Mouse (Mus musculus) large intestine, adult 2 months (tissue): Measurements from ENCODE around the gene Tmprss9. TPM values are rescaled to one million over a fixed set of nuclear protein-coding genes. Genes with fewer than 3 reads are reported as not detected.
A peak's percentile ranks its signal among the peaks of the same experiment; 100 is the strongest.

ENCODE experiments used
- DNase-seq: peaks from one replicate; pipeline ENCODE4 v3.0.0-alpha.2; 2012; ENCODE audit warnings: low read depth, low spot score
- WGBS: fragments of 180-500 bp; shearing (Covaris S2); methylation state at CpG from one replicate; pipeline ENCODE4 v1.1.7; 2018; 5-methylcytosine and 5-hydroxymethylcytosine counted together
- polyA plus RNA-seq: library from polyadenylated mRNA; depleted of rRNA; stranded (reverse); fragments of >200 nt; gene quantifications from 2 replicates; pipeline ENCODE4 v1.2.3, GENCODE M21; 2012

Tmprss9 gene
- polyA plus RNA-seq, 1 experiment = 0.21 TPM

DNA sequence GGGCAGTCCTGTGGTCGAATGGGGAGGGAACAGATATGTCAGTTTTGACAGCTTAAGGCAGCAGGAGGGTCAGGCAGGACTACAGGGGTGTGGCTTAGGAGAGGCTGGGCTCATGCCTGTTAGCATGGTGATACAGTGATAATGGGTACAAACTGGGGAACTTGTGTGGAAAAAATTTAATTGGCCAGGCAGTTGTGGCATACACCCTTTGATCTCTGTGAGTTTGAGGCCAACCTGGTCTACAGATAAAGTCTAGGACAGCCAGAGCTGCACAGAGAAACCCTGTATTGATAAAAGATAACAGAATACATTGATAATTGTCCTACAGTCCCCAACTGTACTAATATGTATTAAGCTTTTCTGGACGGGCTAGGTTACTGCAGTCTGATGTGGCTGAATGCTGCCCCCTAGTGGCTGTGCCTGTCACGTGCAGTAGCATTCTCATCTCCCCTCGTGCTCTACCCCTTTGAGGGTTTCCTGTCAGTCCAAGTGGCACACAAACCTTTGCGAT, 8.5 kb downstream of the Tmprss9 start:
- 15% methylated on average over 5 of the region's 5 CpGs for WGBS
- DNase-seq = no peak

DNA sequence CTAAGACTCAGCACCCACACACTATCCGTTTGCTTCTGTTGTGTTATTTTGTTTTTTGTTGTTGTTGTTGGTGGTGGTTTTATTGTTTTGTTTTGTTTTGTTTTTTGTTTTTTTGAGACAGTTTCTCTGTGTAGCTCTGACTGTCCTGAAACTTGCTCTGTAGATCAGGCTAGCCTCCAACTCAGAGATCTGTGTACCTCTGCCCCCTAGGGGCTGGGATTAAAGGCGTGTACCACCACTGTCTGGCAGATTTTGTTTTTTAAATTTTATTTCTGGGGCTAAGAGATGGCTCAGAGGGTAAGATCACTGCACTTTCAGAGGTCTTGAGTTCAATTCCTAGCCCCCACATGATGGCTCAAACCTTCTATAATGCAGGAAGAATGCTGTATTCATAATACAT, 9.3 kb downstream of the Tmprss9 start:
- WGBS = 62% methylated on average over 2 of the region's 2 CpGs
- no peak for DNase-seq

DNA sequence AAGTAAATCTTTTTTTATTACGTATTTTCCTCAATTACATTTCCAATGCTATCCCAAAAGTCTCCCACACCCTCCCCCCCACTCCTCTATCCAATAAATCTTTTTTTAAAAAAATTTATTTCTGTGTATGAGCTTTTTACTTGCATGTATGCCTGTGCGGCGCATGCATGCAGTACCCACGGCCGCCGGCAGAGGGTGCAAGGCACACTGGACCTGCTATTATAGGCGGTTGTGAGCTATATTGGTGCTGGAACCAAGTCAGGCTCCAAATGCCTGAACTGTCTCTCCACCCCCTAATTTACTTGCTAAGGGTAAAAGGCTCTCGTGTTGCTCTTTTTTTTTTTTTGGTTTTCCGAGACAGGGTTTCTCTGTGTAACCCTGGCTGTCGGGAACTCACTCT, 9.7 kb downstream of the Tmprss9 start:
- no peak for DNase-seq
- 20% methylated on average over 10 of the region's 10 CpGs for WGBS

DNA sequence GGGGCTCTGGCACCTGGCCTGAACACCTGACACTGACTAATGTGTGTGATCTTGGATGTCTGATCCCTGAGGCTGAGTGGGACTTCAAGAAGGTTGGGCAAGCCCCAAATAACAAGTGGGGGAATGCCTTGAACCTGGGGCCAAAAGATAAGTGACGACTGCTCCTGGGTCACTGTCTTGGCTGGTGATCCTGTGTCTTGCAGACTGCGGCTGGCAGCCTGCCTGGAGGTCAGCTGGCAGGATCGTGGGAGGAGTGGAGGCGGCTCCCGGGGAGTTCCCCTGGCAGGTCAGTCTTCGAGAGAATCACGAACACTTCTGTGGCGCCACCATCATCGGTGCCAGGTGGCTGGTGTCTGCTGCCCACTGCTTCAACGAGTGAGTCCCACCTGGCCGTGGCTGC, 15.5 kb downstream of the Tmprss9 start:
- DNase-seq = no peak
- 18% methylated on average over 11 of the region's 11 CpGs for whole genome bisulfite sequencing

DNA sequence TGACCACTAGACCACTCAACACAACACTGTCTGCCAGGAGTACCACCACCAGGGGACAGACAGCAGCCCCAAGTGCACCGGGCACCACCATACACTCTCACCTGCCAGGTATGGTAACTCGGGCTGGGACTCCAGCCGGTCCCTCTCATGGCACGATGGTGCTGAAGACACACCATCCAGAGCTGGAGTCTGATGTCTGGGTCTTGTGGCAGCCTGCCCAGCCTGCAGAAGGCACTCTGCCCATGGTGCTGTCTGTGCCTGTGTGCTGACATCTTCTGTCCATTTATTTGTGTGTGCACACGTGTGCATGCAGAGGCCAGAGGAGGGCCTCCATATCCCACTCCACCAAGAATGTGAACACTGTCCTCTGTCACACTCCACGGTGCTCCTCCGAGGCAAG, 23.5 kb downstream of the Tmprss9 start:
- DNase-seq = no peak

DNA sequence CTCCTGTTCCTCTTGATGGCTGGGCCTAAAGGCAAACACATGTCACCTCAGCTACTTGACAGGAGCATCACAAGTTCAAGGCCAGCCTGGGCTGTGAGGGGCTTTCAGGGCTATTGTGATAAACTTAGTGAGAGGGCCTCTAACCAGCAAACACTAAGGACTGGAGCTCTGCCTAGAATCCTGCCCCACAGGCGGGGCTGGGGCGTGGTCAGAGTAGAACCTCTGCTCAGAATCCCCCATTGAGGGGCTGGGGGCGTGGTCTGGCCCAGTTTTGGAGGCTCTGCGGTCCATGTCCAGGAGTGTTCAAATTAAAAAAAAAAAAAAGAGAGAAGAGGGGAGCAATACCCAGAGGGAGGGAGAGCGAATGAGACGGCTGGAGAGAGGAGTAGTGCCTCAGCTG, 24.0 kb downstream of the Tmprss9 start:
- 72% methylated on average over 6 of the region's 6 CpGs for WGBS
- no peak for DNase-seq

More for the DNA sequence above, 23.5 kb downstream of the Tmprss9 start:
- 76% methylated on average over 7 of the region's 7 CpGs for WGBS

DNA sequence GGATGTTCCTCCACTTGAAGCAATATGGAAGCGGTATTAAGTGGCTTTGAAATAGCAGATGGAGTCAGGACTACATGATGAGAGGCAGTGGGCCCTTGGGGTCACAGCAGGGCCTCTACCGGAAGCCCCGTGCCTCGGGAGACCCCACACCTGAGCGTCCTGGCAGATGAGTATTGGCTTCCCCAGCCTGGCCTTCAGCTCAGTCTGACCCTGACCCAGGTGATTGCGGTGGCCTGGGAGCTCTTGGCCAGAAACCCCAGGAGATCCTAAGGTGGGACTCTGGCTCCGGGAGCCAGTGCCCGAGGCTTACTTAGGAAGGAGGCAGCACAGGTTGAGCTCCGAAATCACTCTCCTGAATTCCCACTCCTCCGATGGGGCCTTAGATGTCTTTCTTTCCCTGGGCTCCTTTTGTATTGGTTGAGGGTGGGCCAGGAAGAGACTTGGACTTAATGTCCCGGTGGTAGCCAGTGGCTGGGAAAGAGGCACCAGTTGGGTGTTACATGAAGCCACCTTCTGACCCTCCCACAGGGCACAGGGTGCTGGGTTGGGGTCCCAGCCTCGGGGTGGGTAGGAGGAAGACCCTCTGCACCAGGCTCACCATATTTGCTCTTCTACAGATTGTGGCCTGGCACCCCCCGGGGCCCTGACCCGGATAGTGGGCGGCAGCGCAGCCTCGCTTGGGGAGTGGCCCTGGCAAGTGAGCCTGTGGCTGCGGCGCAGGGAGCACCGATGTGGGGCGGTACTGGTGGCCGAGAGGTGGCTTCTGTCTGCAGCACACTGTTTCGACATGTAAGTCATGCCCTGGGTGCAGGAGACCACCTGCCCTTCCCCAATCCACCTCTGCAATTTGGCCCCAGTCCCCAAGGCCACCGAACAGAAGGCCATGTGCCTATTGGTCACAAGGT, 25.2 kb downstream of the Tmprss9 start:
- 73% methylated on average over 24 of the region's 24 CpGs for WGBS

DNA sequence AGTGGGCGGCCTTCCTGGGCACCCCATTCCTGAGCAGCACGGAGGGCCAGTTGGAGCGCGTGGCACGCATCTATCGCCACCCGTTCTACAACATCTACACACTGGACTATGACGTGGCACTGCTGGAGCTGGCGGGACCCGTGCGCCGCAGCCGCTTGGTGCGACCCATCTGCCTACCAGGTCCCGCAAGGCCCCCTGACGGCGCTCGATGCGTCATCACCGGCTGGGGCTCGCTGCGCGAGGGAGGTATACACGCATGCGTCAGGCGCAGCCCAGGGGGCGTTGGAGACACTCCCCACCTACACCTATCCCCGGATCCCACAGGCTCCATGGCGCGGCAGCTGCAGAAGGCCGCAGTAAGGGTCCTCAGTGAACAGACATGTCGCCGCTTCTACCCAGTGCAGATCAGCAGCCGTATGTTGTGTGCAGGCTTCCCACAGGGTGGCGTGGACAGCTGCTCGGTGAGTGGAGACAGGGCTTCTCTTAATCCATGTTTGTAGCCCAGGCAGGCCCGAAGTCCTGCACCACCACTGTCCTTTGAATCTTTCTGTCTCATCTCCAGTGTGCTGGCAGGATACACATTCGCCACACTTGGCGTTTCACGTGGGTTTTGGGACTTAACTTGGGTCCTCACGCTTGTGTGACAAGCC, 26.3 kb downstream of the Tmprss9 start:
- WGBS = 70% methylated on average over 41 of the region's 41 CpGs
- no peak for DNase-seq

More for the DNA sequence above, 25.2 kb downstream of the Tmprss9 start:
- DNase-seq = no peak

DNA sequence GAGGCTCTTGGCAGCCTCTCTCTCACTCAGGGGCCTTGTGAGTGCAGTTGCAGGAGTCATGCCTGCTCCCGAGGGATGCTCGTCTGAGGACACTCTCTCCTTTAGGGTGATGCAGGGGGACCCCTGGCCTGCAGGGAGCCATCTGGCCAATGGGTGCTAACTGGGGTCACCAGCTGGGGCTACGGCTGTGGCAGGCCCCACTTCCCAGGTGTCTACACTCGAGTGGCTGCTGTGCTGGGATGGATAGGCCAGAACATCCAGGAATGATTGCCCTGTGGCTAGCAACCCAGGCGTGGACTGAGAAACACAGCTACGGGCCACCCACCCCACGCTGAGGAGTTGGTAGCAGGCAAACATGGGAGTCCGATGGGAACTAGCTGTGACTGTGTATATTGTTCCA, 27.4 kb downstream of the Tmprss9 start:
- WGBS = 81% methylated on average over 8 of the region's 8 CpGs
- DNase-seq = no peak

DNA sequence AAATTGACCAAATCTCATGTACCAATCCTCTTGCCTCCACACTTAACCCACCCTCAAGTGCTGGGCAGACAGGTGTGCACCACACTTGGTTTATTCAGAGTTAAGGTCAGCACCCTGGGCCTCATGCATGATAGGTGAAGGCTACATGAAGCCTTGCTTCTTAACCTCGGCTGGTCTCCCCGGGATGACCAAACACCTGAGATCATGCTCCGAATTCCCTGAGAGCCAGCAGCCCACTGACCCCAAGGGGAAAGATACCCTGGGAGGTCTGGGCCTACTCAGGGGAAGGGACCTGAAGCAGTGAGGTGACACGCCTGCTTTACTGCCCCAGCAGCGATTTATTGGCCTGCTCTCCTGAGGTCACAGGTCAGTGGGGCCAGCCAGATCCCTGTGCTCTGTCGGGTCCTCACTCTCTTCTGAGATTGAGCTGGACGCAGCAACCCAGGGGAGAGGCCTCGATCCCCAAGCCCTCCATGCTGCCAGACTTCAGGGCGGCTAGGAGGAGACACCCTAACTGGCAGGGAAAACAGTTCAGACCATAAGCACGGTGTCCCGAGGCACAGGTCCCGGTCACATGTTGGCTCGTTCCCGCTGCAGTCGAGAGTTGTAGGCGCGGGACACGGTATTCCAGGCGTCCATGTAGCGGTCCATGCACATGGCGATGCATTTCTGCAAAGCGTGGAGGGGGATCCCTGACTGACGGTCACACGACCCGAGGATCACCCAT, 28.1 kb downstream of the Tmprss9 start:
- DNase-seq = no peak
- WGBS = 9% methylated on average over 25 of the region's 25 CpGs

DNA sequence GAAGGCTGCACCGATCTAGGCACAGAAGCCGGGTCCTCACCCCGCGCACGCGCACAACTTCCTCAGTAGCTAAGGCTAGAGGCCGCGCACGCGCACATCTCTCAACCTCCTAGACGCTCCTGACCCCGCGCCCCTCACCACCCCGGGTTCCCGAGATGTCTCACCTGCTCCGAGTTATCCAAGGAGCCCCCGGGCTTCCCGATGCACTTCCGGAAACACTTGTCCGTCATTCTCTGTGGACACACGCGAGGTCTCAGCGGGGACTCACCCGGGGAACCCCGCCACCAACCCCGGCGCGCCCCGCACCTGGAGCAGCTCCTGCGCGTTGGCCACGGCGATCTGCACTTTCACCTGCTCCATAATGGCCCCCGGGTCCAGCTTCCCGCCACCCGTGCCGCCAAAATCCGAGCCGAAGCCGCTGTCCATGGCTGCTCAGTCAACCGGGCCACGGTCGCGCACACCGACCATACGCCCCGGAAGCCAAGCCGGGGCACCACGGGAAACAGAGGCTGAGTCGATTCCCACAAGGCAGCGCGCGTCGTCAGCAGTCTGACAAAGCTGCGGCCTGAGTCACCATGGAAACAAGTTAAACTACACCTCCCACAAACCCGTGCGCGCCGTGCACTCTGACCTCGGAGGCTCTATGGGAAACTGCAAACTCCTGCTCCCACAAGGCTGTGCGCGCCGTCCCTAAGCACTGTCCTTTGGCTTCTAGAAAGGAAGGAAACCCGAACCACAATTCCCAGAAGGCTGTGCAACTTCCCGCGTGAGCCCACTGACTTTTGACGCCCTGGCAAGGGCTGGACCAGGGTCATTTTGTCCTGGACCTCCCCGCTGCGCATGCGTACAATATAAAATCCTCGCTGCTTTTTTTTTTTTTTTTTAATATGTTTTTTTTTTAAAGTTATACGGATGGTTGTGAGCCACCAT, 28.9 kb downstream of the Tmprss9 start, which contains the start of gene Timm13:
Gene Timm13, minus strand, starts transcription at position 652 of the 930 bp plus-strand sequence.
- DNase-seq = peak; percentile 100
- WGBS = under 1% methylated on average over 72 of the region's 72 CpGs

DNA sequence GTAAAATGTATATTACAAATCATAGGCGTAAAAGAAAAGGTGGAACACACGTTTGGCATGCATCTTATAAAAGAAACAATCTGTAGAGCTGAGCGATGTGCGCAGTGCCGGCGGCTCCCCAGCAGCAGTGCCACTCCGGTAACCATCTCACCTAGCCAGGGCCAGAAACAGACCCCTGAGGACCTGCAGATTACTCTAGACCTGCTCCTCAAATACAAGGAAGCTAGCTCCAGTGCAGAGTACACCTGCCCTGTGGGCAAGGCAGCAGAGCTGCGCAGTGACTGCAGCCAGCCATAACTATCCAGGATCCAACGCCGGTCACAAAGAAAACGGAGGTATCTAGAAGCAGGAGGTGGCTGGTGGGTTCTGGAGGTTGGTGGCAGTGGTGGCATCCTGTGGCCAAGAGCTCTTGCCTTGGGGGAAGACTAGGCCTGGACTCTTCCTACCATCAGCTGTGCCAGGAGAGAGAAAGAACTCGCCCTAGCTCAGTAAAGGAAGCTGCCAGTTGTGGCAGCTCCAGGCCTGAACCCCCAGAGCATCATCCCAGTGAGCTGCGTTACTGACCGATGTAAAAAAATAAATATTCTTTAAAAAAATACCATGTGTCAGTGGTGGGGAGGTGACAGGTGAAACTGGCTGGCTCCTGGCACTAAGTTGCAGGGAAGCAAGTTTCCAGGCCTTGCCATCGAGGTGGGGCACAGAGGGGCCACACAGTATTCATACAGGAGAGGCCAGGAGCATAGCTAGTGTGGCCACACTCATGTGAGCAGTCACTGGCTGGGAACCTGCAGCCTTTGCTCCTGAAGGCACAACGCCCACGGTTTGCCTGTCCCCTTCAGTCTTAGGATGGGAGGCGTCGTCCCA, 30.0 kb downstream of the Tmprss9 start:
- no peak for DNase-seq
- WGBS = 82% methylated on average over 19 of the region's 19 CpGs

DNA sequence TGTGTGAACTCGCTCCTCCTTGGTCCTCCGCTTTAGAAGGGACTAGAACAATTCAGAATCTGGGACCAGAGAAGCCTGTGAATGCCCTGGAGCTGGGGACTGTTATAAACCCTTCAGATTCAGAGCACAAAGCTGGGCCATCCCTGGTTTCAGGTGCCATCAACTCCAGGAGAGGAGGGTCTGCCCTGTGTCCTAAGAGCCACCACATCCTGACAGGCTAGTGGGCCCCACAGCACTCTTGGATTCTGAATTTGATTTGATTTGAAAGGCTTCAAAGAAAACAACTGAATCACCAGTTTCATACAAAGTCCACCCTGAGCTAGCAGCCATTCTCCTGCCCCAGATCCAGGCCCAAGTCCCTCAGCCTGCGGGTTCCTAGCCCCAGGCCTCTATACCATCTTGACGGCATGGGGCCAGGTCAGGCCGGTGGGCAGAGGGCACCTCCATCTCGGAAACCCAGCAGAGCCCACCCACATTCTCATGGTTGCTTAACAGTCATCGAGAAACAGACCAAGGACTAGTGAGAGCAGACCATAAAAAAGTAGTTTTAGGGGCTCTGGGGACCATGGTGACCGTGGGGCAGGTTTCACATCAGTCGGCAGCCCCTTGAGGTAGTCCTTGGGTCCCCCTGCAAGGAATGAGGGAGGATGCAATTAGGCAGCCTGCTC, 30.8 kb downstream of the Tmprss9 start:
- DNase-seq = no peak
- WGBS = 89% methylated on average over 9 of the region's 9 CpGs

DNA sequence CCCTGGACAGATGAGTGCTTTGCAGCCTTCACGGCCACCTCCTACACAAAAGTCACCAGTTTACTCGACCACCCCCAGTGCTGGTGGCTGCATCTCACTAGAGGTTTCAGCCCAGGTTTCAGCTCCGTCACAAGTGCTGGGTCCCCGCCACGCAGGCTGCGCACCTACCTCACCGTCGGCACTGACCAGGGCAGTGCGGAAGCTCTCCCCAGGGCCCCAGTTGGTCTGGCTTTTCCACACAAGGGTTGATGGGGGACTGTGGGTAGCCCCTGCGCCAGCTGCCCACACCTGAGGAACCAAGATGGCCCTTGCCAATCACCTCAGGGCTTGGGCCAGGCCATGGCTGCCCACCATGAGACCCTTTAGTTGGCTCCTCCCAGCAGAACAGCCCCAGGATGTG, 31.6 kb downstream of the Tmprss9 start:
- DNase-seq = no peak
- WGBS = 90% methylated on average over 10 of the region's 10 CpGs

DNA sequence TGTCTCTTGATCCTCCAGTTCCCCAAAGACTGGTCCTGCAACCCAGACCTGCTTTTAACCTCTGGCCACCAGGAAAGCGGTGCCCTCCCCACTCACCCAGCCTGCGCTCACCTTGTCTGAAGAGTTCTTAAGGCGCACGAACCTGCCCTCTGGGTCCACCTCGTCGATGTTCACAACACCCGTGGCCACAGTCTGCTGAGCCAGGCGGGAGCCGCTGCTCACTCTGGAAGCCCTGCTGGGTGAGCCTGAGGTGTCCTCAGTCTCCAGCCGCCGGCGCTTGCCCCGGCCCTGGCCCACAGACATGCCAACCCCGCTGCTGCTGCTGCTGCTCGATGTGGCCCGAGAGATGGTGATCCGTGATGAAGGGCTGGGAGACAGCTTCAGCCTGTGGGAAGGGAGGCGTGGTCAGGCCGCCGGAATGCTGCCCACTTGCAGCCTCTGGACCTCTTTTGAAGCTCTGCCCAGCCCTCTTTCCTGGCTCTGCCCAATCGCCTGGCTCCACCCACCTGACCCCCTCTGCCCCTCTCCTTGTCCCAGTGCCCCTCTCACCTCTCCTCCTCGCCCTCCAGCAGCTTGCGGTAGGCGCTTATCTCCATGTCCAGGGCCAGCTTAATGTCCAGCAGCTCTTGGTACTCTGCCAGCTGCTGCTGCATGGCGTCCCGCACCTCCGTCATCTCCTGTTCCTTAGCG, 32.5 kb downstream of the Tmprss9 start:
- DNase-seq = no peak
- WGBS = 89% methylated on average over 28 of the region's 28 CpGs

DNA sequence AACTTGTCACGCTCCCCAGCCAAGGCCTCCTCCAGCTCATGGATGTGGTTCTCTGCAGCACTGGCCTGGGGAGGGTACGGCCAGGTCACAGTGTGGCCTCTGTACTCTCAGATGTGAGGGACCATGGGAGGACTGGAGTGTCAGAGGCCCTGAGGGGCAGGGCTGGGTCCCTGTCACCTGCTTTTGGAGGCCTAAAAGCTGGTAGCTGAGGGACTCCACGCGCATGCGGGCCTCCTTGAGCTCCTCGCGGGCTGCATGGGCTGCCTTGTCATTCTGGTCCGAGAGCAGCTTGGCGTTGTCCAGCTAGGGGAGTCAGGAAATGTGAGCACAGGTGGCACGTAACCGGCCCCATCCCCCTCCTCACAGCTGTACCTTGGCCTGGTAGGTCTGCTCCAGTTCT, 33.1 kb downstream of the Tmprss9 start:
- WGBS = 92% methylated on average over 11 of the region's 11 CpGs
- no peak for DNase-seq
